Mouse (Mus musculus): ENCODE data around the gene Txk. TPM values are rescaled to one million over a fixed set of nuclear protein-coding genes. Genes with fewer than 3 reads are reported as not detected.

Gene Txk
- polyA plus RNA-seq, 1 experiment from 2014 or later, result 0.23 TPM

GRCm38 (mm10) chr5:72681451-72681850 is 71.1 kb downstream of the Txk start:
- H3K36me3 ChIP-seq (replicated peaks; ENCODE audit: control insufficient read depth, insufficient read depth), result no peaks in the 10 kb centered on the region
- ATAC-seq (ENCODE audit: low FRiP score) (no peak), DNase-seq (ENCODE audit: low spot score) (no peak)
- H3K9ac ChIP-seq, result no peak overlapping the region
- H3K27me3 ChIP-seq (ENCODE audit: control insufficient read depth, insufficient read depth, low read length), result no peaks in the 10 kb centered on the region
- no peak overlapping the region for H3K4me3 ChIP-seq (replicated peaks; ENCODE audit: low read length)
- no peak overlapping the region for H3K27ac ChIP-seq
- WGBS, result 91% methylated on average over 6 of the region's 6 CpGs
- no peak overlapping the region for H3K4me2 ChIP-seq (replicated peaks)
- H3K4me1 ChIP-seq (replicated peaks; ENCODE audit: control insufficient read depth, insufficient read depth, low read length), result no peaks in the 10 kb centered on the region
- no peaks in the 10 kb centered on the region for H3K9me3 ChIP-seq (ENCODE audit: control insufficient read depth, low read length)

GRCm38 (mm10) chr5:72674994-72675542 is 77.5 kb downstream of the Txk start:
- ATAC-seq (ENCODE audit: low FRiP score) (no peak), DNase-seq (ENCODE audit: low spot score) (no peak)
- Histone ChIP-seq H3K4me2 (replicated peaks) (no peak overlapping the region), H3K4me1 (replicated peaks; ENCODE audit: control insufficient read depth, insufficient read depth, low read length) (no peaks in the 10 kb centered on the region), H3K9ac (no peak overlapping the region), H3K4me3 (replicated peaks; ENCODE audit: low read length) (no peak overlapping the region), H3K9me3 (ENCODE audit: control insufficient read depth, low read length) (no peaks in the 10 kb centered on the region), H3K27me3 (ENCODE audit: control insufficient read depth, insufficient read depth, low read length) (no peaks in the 10 kb centered on the region), H3K36me3 (replicated peaks; ENCODE audit: control insufficient read depth, insufficient read depth) (no peaks in the 10 kb centered on the region), H3K27ac (no peak overlapping the region)
- WGBS, result 89% methylated on average over 9 of the region's 9 CpGs

DNA sequence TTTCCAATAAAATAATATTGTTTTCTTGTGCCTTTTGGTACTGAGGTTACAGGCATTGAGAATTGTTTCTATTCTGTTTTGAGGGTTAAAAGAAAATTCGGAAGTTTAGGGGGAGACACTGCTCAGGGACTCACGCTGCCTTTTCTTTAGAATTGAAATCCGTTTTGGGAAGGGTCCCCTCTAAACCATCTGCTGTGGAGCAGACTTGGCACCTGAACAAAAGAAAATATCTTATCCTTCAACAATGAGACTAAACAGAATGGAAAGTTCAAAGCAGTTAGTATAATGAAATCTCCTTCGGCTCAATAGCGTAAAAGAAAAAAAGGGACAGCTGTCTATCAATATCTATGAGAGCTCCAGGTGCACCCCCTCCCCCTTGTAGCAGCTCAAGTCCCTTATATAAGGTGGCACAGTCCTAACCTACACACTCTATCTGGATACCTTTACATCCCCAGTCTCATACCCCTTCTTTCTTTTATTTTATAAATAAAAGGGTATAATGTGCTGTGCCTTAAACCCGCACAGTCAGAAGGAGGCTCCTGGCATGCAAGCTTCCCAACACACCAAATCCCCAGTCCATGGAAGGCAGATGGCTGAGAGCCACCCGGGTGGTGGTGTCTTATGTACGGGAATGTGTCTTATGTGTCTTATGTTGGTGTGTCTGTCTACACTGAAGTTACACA is 81.4 kb downstream of the Txk start:
- ATAC-seq (ENCODE audit: low FRiP score), result peak; percentile 31; the same call in 1 of the 2 replicates
- H3K27me3 ChIP-seq (ENCODE audit: control insufficient read depth, insufficient read depth, low read length), result no peaks in the 10 kb centered on the region
- WGBS, result 40% methylated on average over 8 of the region's 8 CpGs

DNA sequence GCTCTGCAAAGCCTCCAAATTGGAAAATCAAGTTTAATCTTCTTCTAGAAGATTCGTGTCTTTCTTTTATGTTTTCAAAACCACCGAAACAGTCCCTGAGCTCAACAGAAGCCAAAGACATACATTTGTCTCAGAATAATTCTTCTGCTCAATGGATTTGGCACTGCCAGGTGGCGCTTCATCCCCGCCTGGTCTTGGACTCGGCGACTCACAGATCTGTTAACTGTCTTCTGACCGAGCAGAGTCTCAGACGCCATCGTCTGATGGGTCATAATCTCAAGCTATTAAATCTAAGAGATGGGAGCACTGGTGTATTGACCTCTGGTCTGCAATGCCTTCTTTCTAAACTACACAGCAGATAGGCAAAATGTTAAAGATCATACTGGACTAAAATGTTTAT is 84.2 kb downstream of the Txk start:
- no peaks in the 10 kb centered on the region for H3K4me1 ChIP-seq (replicated peaks; ENCODE audit: control insufficient read depth, insufficient read depth, low read length)
- no peaks in the 10 kb centered on the region for H3K9me3 ChIP-seq (ENCODE audit: control insufficient read depth, low read length)
- H3K4me2 ChIP-seq (replicated peaks), result no peak overlapping the region
- no peaks in the 10 kb centered on the region for H3K36me3 ChIP-seq (replicated peaks; ENCODE audit: control insufficient read depth, insufficient read depth)
- 91% methylated on average over 9 of the region's 9 CpGs for WGBS
- H3K4me3 ChIP-seq (replicated peaks; ENCODE audit: low read length), result no peak overlapping the region
- no peak overlapping the region for H3K9ac ChIP-seq
- no peaks in the 10 kb centered on the region for H3K27me3 ChIP-seq (ENCODE audit: control insufficient read depth, insufficient read depth, low read length)
- ATAC-seq (ENCODE audit: low FRiP score), result no peak
- H3K27ac ChIP-seq, result no peak overlapping the region
- no peak for DNase-seq (ENCODE audit: low spot score)

More for the DNA sequence above, 81.4 kb downstream of the Txk start:
- Histone ChIP-seq H3K9ac (no peak overlapping the region), H3K9me3 (ENCODE audit: control insufficient read depth, low read length) (no peaks in the 10 kb centered on the region), H3K4me2 (replicated peaks) (no peak overlapping the region), H3K4me1 (replicated peaks; ENCODE audit: control insufficient read depth, insufficient read depth, low read length) (no peaks in the 10 kb centered on the region), H3K36me3 (replicated peaks; ENCODE audit: control insufficient read depth, insufficient read depth) (no peaks in the 10 kb centered on the region), H3K4me3 (replicated peaks; ENCODE audit: low read length) (no peak overlapping the region), H3K27ac (no peak overlapping the region)
- no peak for DNase-seq (ENCODE audit: low spot score)

DNA sequence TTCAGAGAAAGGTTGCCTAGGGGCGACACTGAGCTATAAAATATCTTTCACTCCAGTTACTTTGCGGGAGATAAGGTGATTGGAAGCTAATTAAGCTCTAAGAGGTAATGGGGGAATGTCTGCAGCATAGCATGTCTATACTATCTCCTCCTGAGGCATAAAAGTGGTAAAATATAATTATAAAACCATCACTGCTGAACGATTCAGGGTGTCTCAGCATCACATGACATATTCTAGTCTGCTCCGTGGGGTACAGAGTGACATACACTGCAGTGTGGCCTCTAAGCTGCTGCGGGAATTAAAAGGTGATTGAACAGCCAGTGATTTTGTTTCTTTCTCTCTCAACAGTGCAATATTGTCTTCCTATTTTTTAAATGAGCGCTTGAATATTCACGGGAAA is 86.1 kb downstream of the Txk start:
- no peak overlapping the region for H3K9ac ChIP-seq
- no peak overlapping the region for H3K4me2 ChIP-seq (replicated peaks)
- 64% methylated on average over 7 of the region's 7 CpGs for WGBS
- H3K27me3 ChIP-seq (ENCODE audit: control insufficient read depth, insufficient read depth, low read length), result no peaks in the 10 kb centered on the region
- H3K36me3 ChIP-seq (replicated peaks; ENCODE audit: control insufficient read depth, insufficient read depth), result no peaks in the 10 kb centered on the region
- H3K27ac ChIP-seq, result no peak overlapping the region
- ATAC-seq (ENCODE audit: low FRiP score) (peak; percentile 87; the same call in 1 of the 2 replicates), DNase-seq (ENCODE audit: low spot score) (no peak)
- no peak overlapping the region for H3K4me3 ChIP-seq (replicated peaks; ENCODE audit: low read length)
- no peaks in the 10 kb centered on the region for H3K9me3 ChIP-seq (ENCODE audit: control insufficient read depth, low read length)
- no peaks in the 10 kb centered on the region for H3K4me1 ChIP-seq (replicated peaks; ENCODE audit: control insufficient read depth, insufficient read depth, low read length)

DNA sequence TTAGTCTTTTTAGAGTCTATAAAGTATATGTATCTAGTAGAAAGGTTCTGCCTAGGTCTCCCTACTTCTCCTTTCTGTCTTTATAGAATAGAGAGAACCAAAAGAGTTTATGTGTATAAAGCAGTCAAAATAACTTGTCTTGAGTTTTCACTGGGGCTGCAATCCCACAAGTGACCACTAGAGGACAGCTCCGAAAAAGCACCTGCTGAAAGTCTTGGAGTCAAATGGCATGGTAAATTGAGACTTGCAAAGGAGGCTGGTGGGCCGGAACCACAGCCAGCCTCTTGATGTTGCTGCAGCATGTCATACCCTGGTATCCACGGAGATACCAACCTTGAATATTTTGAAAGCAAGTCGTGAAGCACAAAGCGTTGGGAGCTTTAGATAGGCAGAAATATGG is 87.3 kb downstream of the Txk start:
- 27% methylated on average over 5 of the region's 5 CpGs for WGBS
- H3K9ac ChIP-seq, result no peak overlapping the region
- no peaks in the 10 kb centered on the region for H3K4me1 ChIP-seq (replicated peaks; ENCODE audit: control insufficient read depth, insufficient read depth, low read length)
- H3K9me3 ChIP-seq (ENCODE audit: control insufficient read depth, low read length), result no peaks in the 10 kb centered on the region
- H3K27ac ChIP-seq, result no peak overlapping the region
- peak; percentile 42 for DNase-seq (ENCODE audit: low spot score)
- H3K4me2 ChIP-seq (replicated peaks), result no peak overlapping the region
- no peak overlapping the region for H3K4me3 ChIP-seq (replicated peaks; ENCODE audit: low read length)
- no peaks in the 10 kb centered on the region for H3K27me3 ChIP-seq (ENCODE audit: control insufficient read depth, insufficient read depth, low read length)
- ATAC-seq (ENCODE audit: low FRiP score), result no peak
- no peaks in the 10 kb centered on the region for H3K36me3 ChIP-seq (replicated peaks; ENCODE audit: control insufficient read depth, insufficient read depth)

DNA sequence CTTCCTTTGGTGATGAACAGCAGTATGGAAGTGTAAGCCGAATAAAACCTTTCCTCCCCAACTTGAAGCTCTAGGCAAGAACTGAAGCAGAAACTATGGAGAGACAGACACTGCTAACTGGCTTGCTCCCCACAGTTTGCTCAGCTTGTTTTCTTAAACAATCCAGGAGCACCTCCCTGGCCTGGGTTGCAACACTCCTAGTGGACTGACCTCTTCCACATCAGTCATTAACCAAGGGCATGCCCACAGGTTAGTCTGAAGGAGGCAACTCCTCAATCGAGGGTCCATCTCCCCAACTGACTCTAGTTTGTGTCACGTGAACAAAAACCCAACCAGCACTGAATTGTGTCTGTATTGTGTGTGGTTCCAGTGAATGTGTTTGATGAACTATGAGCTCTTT is 87.7 kb downstream of the Txk start:
- no peaks in the 10 kb centered on the region for H3K9me3 ChIP-seq (ENCODE audit: control insufficient read depth, low read length)
- no peaks in the 10 kb centered on the region for H3K4me1 ChIP-seq (replicated peaks; ENCODE audit: control insufficient read depth, insufficient read depth, low read length)
- DNase-seq (ENCODE audit: low spot score) (no peak), ATAC-seq (ENCODE audit: low FRiP score) (no peak)
- no peaks in the 10 kb centered on the region for H3K36me3 ChIP-seq (replicated peaks; ENCODE audit: control insufficient read depth, insufficient read depth)
- no peak overlapping the region for H3K4me2 ChIP-seq (replicated peaks)
- H3K4me3 ChIP-seq (replicated peaks; ENCODE audit: low read length), result no peak overlapping the region
- H3K27ac ChIP-seq, result no peak overlapping the region
- no peak overlapping the region for H3K9ac ChIP-seq
- H3K27me3 ChIP-seq (ENCODE audit: control insufficient read depth, insufficient read depth, low read length), result no peaks in the 10 kb centered on the region
- WGBS, result 56% methylated on average over 3 of the region's 3 CpGs

GRCm38 (mm10) chr5:72664126-72664525 is 88.5 kb downstream of the Txk start:
- no peak overlapping the region for H3K4me2 ChIP-seq (replicated peaks)
- no peaks in the 10 kb centered on the region for H3K9me3 ChIP-seq (ENCODE audit: control insufficient read depth, low read length)
- no peak for DNase-seq (ENCODE audit: low spot score)
- WGBS, result 73% methylated on average over 5 of the region's 5 CpGs
- no peaks in the 10 kb centered on the region for H3K36me3 ChIP-seq (replicated peaks; ENCODE audit: control insufficient read depth, insufficient read depth)
- H3K9ac ChIP-seq, result no peak overlapping the region
- H3K4me3 ChIP-seq (replicated peaks; ENCODE audit: low read length), result no peak overlapping the region
- H3K27me3 ChIP-seq (ENCODE audit: control insufficient read depth, insufficient read depth, low read length), result no peaks in the 10 kb centered on the region
- H3K4me1 ChIP-seq (replicated peaks; ENCODE audit: control insufficient read depth, insufficient read depth, low read length), result no peaks in the 10 kb centered on the region
- no peak for ATAC-seq (ENCODE audit: low FRiP score)
- no peak overlapping the region for H3K27ac ChIP-seq

DNA sequence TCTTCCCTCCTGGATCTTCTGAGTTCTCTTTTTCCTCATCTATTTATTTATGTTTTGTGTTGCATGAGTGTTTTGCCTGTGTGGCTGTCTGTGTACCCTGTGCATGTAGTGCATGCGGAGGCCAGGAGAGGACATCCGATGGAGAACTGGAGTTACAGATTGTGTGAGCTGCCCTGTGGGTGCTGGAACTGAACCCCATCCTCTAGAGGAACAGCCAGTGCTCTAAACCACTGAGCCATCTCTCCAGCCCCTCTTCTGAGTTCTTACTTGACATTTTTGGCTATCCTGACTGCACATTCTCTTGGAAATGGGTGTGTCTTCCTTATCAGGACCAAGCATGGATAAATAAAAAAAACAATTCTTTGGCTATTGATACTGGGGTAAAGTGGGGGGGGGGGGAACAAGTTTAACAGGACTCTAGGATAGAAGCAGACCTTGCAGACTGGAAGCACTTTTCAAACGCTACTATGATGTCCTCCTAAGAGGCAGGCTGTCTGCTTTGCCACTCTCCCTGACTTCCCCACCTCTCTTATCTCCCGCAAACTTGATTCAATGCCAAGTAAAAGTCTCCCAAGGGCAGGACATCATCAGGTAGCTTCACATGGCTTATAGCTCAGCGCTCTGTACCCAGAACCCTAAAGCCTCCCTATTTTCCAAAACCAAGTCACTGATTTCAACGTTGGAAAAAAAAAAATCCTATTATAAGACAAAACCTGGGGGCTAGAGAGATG is 91.4 kb downstream of the Txk start:
- H3K9ac ChIP-seq, result no peak overlapping the region
- H3K4me3 ChIP-seq (replicated peaks; ENCODE audit: low read length), result no peak overlapping the region
- no peak for ATAC-seq (ENCODE audit: low FRiP score)
- DNase-seq (ENCODE audit: low spot score), result no peak
- no peaks in the 10 kb centered on the region for H3K27me3 ChIP-seq (ENCODE audit: control insufficient read depth, insufficient read depth, low read length)
- H3K9me3 ChIP-seq (ENCODE audit: control insufficient read depth, low read length), result no peaks in the 10 kb centered on the region
- 91% methylated on average over 6 of the region's 6 CpGs for WGBS
- H3K36me3 ChIP-seq (replicated peaks; ENCODE audit: control insufficient read depth, insufficient read depth), result no peaks in the 10 kb centered on the region
- no peaks in the 10 kb centered on the region for H3K4me1 ChIP-seq (replicated peaks; ENCODE audit: control insufficient read depth, insufficient read depth, low read length)
- no peak overlapping the region for H3K4me2 ChIP-seq (replicated peaks)
- no peak overlapping the region for H3K27ac ChIP-seq

Measured in hindbrain, embryonic 14.5 days (tissue).